Mouse (Mus musculus) olfactory bulb, adult 2 months (tissue): ENCODE data around the gene Rai2. TPM values are rescaled to one million over a fixed set of nuclear protein-coding genes. Genes with fewer than 3 reads are reported as not detected.

Source experiments
- H3K27ac ChIP-seq: fragments of 200-500 bp; 2 replicates; pipeline ENCODE4 v1.5.1; 2012; ENCODE audit warnings: low read depth, low read length; ENCODE audit not compliant: insufficient read depth
- H3K4me1 ChIP-seq: fragments of 200-500 bp; 2 replicates; pipeline ENCODE4 v1.6.1; 2012; ENCODE audit warnings: low read length; ENCODE audit not compliant: control insufficient read depth, insufficient read depth
- H3K4me3 ChIP-seq: fragments of 200-500 bp; 2 replicates; pipeline ENCODE4 v1.5.1; 2012; ENCODE audit warnings: mild to moderate bottlenecking, low read depth, low read length, moderate library complexity; ENCODE audit not compliant: insufficient read depth
- CTCF ChIP-seq: fragments of 200-500 bp; IDR thresholded peaks from 2 replicates; pipeline ENCODE4 v1.5.1; 2012; ENCODE audit warnings: low read depth, mild to moderate bottlenecking, low read length, moderate library complexity; ENCODE audit not compliant: insufficient read depth
- POLR2A ChIP-seq: fragments of 200-500 bp; IDR thresholded peaks from 2 replicates; pipeline ENCODE4 v1.6.1; 2012; ENCODE audit warnings: mild to moderate bottlenecking, low read depth, low read length, moderate library complexity; ENCODE audit not compliant: insufficient read depth
- WGBS: fragments of 180-500 bp; shearing (Covaris S2); methylation state at CpG from one replicate; pipeline ENCODE4 v1.1.7; 2018; 5-methylcytosine and 5-hydroxymethylcytosine counted together
- polyA plus RNA-seq: library from polyadenylated mRNA; stranded (reverse); fragments of >200 nt; gene quantifications from 2 replicates; pipeline ENCODE4 v1.2.4, GENCODE M21; 2012; ENCODE audit warnings: low replicate concordance; ENCODE audit not compliant: missing spikeins, insufficient read depth, insufficient read length

Gene Rai2
- polyA plus RNA-seq = not detected in 2 replicates

DNA sequence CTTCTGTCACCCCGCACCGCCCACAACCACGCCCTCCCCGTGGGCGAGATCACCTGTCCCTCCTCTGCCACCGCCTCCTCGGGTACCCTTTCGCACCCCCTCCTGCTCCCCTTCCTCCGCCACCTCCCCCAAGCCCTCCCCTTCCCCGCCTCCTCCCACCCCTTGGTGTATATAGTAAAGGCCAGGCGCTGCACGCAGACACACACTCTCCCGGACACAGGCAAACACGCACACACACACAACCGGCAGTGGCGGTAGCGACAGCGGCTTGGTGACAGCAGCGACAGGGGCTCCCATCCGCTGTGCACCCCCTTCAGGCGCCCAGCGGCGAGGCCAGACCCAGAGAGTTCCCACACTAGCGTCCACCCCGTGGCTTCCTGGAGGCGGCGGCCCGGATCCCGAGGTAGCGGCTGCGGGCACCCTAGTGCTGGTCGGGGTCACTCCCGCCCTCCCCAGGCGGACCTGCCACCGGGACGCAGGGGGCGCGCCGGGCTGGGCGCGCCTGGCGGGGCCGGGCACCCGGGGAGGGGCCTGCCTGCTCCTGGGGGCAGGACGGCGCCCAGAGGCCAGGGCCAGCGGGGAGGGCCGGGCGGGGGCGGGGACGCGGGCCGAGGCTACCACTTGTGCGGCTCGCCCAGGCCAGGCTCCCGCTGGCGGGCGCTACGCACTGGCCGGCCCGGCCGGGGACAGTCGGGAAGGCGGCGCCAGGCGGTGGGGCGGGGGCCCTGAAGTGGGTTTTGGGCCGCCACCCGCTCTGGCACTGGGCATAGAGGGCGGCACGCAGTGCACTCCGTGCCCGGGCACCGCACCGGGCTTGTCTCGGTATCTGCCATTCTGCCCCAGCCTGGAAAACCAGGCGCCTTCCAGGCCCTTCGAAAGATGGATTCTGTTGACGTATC, at the start of gene Rai2:
TSS of gene Rai2 (plus strand) at position 205 of the 899 bp plus-strand sequence.
- Histone ChIP-seq H3K4me3 (peak within 1 kb of the TSS; percentile 75), H3K4me1 (0 out of 2 replicates have a peak, but pooled peaks cover 2% of the 10 kb centered on the region), H3K27ac (peak within 1 kb of the TSS; percentile 97)
- TF ChIP-seq POLR2A (0 out of 2 replicates have a peak, but pooled peaks have one; percentile 7), CTCF (no peak)
- WGBS = 21% methylated on average over 59 of the region's 79 CpGs

- Histone ChIP-seq H3K4me3 (no peak overlapping the region), H3K27ac (no peak overlapping the region), H3K4me1 (no peaks in the 10 kb centered on the region)
- 83% methylated on average over 3 of the region's 3 CpGs for WGBS
- TF ChIP-seq CTCF = no peak
- TF ChIP-seq POLR2A = no peak
Measured at GRCm38 (mm10) chrX:161689336-161689735, 27.5 kb upstream of the Rai2 start.

- no peak for TF ChIP-seq CTCF
- TF ChIP-seq POLR2A = no peak
- 31% methylated on average over 4 of the region's 9 CpGs for WGBS
- 0 out of 2 replicates have a peak, but pooled peaks cover 2% of the 10 kb centered on the region for H3K4me1 ChIP-seq
- H3K27ac ChIP-seq = peak overlapping the region; percentile 87
- H3K4me3 ChIP-seq = peak overlapping the region; percentile 75
Measured at GRCm38 (mm10) chrX:161716503-161716864, 385 bp upstream of the Rai2 start.

DNA sequence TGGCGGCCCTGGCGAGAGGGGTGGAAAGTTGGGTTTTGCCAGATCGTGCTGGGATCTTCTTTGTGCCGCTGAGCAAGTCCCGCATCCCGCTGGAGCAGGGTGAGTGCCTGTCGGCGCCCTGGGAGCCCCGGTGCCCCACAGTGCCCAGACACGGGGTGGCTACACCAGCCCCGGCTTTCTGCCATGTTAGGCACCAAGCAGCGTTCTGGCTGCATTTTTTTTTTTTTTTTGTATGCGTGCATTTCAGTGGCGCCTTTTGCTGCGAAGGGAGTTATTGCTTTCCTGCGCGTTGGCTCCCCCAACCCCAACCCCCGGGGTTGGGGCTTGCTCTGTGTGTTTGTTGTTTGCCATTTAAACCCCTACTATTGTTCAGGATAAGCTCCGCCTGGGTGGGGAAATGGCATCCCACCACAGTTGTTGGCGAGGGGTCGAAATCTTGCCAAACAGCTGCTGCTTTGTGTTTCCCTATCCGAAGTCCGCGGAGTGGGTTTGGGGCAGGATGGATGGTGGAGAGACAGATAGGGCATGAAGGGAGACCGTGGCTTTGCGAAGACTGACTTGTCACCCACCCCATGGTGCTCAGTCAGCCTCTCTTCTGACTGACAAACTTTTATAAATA, 1.0 kb downstream of the Rai2 start:
- 15% methylated on average over 26 of the region's 26 CpGs for WGBS
- H3K4me3 ChIP-seq = peak overlapping the region; percentile 75
- H3K27ac ChIP-seq = peak overlapping the region; percentile 97

GRCm38 (mm10) chrX:161718548-161718947, 1.7 kb downstream of the Rai2 start:
- 20% methylated on average over 11 of the region's 11 CpGs for WGBS
- Histone ChIP-seq H3K4me1 (peaks cover 6% of the 10 kb centered on the region), H3K4me3 (peak overlapping the region; percentile 75), H3K27ac (peak overlapping the region; percentile 83)
- no peak for TF ChIP-seq POLR2A
- no peak for TF ChIP-seq CTCF

More for the DNA sequence above, 1.0 kb downstream of the Rai2 start:
- TF ChIP-seq POLR2A = no peak
- no peak for TF ChIP-seq CTCF
- 0 out of 2 replicates have a peak, but pooled peaks cover 2% of the 10 kb centered on the region for H3K4me1 ChIP-seq

GRCm38 (mm10) chrX:161721082-161721481, 4.2 kb downstream of the Rai2 start:
- peak overlapping the region; percentile 51 for H3K27ac ChIP-seq
- no peak overlapping the region for H3K4me3 ChIP-seq
- peaks cover 6% of the 10 kb centered on the region for H3K4me1 ChIP-seq
- no peak for TF ChIP-seq POLR2A
- no peak for TF ChIP-seq CTCF
- WGBS = 33% methylated on average over 4 of the region's 4 CpGs

GRCm38 (mm10) chrX:161723391-161723808, 6.5 kb downstream of the Rai2 start:
- H3K27ac ChIP-seq = peak overlapping the region; percentile 90
- peaks cover 6% of the 10 kb centered on the region for H3K4me1 ChIP-seq
- WGBS = 18% methylated on average over 9 of the region's 9 CpGs

GRCm38 (mm10) chrX:161726257-161726656, 9.4 kb downstream of the Rai2 start:
- peaks cover 4% of the 10 kb centered on the region for H3K4me1 ChIP-seq
- H3K4me3 ChIP-seq = no peak overlapping the region
- 69% methylated on average over 1 of the region's 1 CpGs for WGBS
- TF ChIP-seq CTCF (no peak), POLR2A (no peak)
- no peak overlapping the region for H3K27ac ChIP-seq

More at GRCm38 (mm10) chrX:161723391-161723808, 6.5 kb downstream of the Rai2 start:
- TF ChIP-seq POLR2A (no peak), CTCF (no peak)
- peak overlapping the region; percentile 16 for H3K4me3 ChIP-seq
